Mouse (Mus musculus) spleen, adult 2 months (tissue): Measurements from ENCODE around the gene S100a1. TPM values are rescaled to one million over a fixed set of nuclear protein-coding genes. Genes with fewer than 3 reads are reported as not detected.

Experiments
- DNase-seq, 2 experiments: peaks; one replicate each; pipeline versions ENCODE4 v3.0.0 to v3.0.0-alpha.2; 2012 to 2021; ENCODE audit warnings: low spot score in 2 of 2, low read depth in 1 of 2
- H3K27ac ChIP-seq: fragments of 200-500 bp; 2 replicates; pipeline ENCODE4 v1.5.1; 2012; ENCODE audit warnings: low read length, inconsistent platforms; ENCODE audit not compliant: insufficient read depth
- H3K27me3 ChIP-seq: fragments of 200-500 bp; 2 replicates; pipeline ENCODE4 v1.6.1; 2012; ENCODE audit warnings: mild to moderate bottlenecking, moderate library complexity, low read length, inconsistent platforms; ENCODE audit not compliant: control insufficient read depth, insufficient read depth
- H3K36me3 ChIP-seq: fragments of 200-500 bp; 2 replicates; pipeline ENCODE4 v1.6.1; 2012; ENCODE audit warnings: mild to moderate bottlenecking, low read length, inconsistent platforms; ENCODE audit not compliant: control insufficient read depth, insufficient read depth
- H3K4me1 ChIP-seq: fragments of 200-500 bp; 2 replicates; pipeline ENCODE4 v1.6.1; 2011; ENCODE audit warnings: inconsistent platforms; ENCODE audit not compliant: control insufficient read depth, insufficient read depth, insufficient read length
- H3K4me3 ChIP-seq: fragments of 200-500 bp; 2 replicates; pipeline ENCODE4 v1.5.1; 2011; ENCODE audit warnings: mild to moderate bottlenecking, inconsistent platforms; ENCODE audit not compliant: insufficient read depth, insufficient read length; ENCODE audit errors: extremely low read depth
- CTCF ChIP-seq: fragments of 200-500 bp; IDR thresholded peaks from 2 replicates; pipeline ENCODE4 v1.5.1; 2011; ENCODE audit warnings: mild to moderate bottlenecking, inconsistent platforms; ENCODE audit not compliant: insufficient read depth, insufficient read length, insufficient replicate concordance; ENCODE audit errors: extremely low read depth
- POLR2A ChIP-seq: fragments of 200-500 bp; IDR thresholded peaks from 2 replicates; pipeline ENCODE4 v1.6.1; 2011; ENCODE audit warnings: low read depth, low read length, inconsistent platforms
- whole genome bisulfite sequencing: fragments of 180-500 bp; shearing (Covaris S2); methylation state at CpG from one replicate; pipeline ENCODE4 v1.1.7; 2018; 5-methylcytosine and 5-hydroxymethylcytosine counted together
- polyA plus RNA-seq: library from polyadenylated mRNA; depleted of rRNA; stranded (reverse); fragments of >200 nt; gene quantifications from 2 replicates; pipeline ENCODE4 v1.2.3, GENCODE M21; 2012; rRNA removed

The S100a1 gene
- polyA plus RNA-seq, 1 experiment = 28.8 TPM

- no peaks in the 10 kb centered on the region for H3K36me3 ChIP-seq
- WGBS = 2% methylated on average over 75 of the region's 75 CpGs
- no peak for DNase-seq
- H3K27ac ChIP-seq = peak overlapping the region; percentile 29; the same call in 1 of the 2 replicates
- peaks cover 18% of the 10 kb centered on the region for H3K27me3 ChIP-seq
- H3K4me3 ChIP-seq = peak overlapping the region; percentile 58
- peaks cover 13% of the 10 kb centered on the region; the same call in 1 of the 2 replicates for H3K4me1 ChIP-seq
- TF ChIP-seq CTCF = no peak
- no peak for TF ChIP-seq POLR2A
These were observed 49.0 kb downstream of the S100a1 start for GRCm38 (mm10) chr3:90465081-90465685.

GRCm38 (mm10) chr3:90464552-90465080 is 49.6 kb downstream of the S100a1 start:
- TF ChIP-seq POLR2A (no peak), CTCF (no peak)

GRCm38 (mm10) chr3:90462579-90462978 is 51.6 kb downstream of the S100a1 start:
- no peak for TF ChIP-seq POLR2A
- no peak for TF ChIP-seq CTCF
- Histone ChIP-seq H3K4me3 (no peak overlapping the region), H3K4me1 (peaks cover 13% of the 10 kb centered on the region; the same call in 1 of the 2 replicates), H3K36me3 (no peaks in the 10 kb centered on the region), H3K27me3 (peaks cover 18% of the 10 kb centered on the region), H3K27ac (no peak overlapping the region)
- WGBS = 57% methylated on average over 7 of the region's 7 CpGs
- no peak for DNase-seq

More at GRCm38 (mm10) chr3:90464552-90465080, 49.6 kb downstream of the S100a1 start:
- peaks cover 18% of the 10 kb centered on the region for H3K27me3 ChIP-seq
- no peak for DNase-seq
- H3K4me3 ChIP-seq = peak overlapping the region; percentile 58; the same call in 1 of the 2 replicates
- no peak overlapping the region for H3K27ac ChIP-seq
- 28% methylated on average over 37 of the region's 37 CpGs for WGBS
- peaks cover 13% of the 10 kb centered on the region; the same call in 1 of the 2 replicates for H3K4me1 ChIP-seq
- no peaks in the 10 kb centered on the region for H3K36me3 ChIP-seq

- Histone ChIP-seq H3K36me3 (no peaks in the 10 kb centered on the region), H3K4me1 (peaks cover 13% of the 10 kb centered on the region; the same call in 1 of the 2 replicates), H3K27me3 (peaks cover 18% of the 10 kb centered on the region), H3K27ac (no peak overlapping the region), H3K4me3 (no peak overlapping the region)
- 86% methylated on average over 3 of the region's 3 CpGs for WGBS
- TF ChIP-seq CTCF (no peak), POLR2A (no peak)
- no peak for DNase-seq
These were observed 52.3 kb downstream of the S100a1 start for GRCm38 (mm10) chr3:90461935-90462334.

Other genes starting within 250 kb of the S100a1 start
- 155 and 178 TPM in 2 replicates for gene Dennd4b, start 249.2 kb downstream of the S100a1 start, polyA plus RNA-seq
- gene Gatad2b, start 221.2 kb downstream of the S100a1 start, polyA plus RNA-seq = 24.2 and 26.9 TPM in 2 replicates
- 10.4 and 11.2 TPM in 2 replicates for gene Slc27a3, start 124.5 kb downstream of the S100a1 start, polyA plus RNA-seq
- gene Ints3, start 80.8 kb downstream of the S100a1 start, polyA plus RNA-seq = 19.7 and 21.1 TPM in 2 replicates
- gene Npr1, start 48.5 kb downstream of the S100a1 start, polyA plus RNA-seq = 15.4 and 16.1 TPM in 2 replicates
- 12.3 and 12.6 TPM in 2 replicates for gene Ilf2, start 38.3 kb downstream of the S100a1 start, polyA plus RNA-seq
- 12.4 and 13.2 TPM in 2 replicates for gene Snapin, start 23.4 kb downstream of the S100a1 start, polyA plus RNA-seq
- gene Chtop, start 4.9 kb downstream of the S100a1 start, polyA plus RNA-seq = 32.9 and 34.0 TPM in 2 replicates
- 27.0 and 30.0 TPM in 2 replicates for gene S100a13, start within 50 bp of the S100a1 start, polyA plus RNA-seq
- 0.06 TPM in 1 of 2 replicates, not detected in the other for gene S100a14, start 12.5 kb upstream of the S100a1 start, polyA plus RNA-seq
- gene S100a16, start 22.9 kb upstream of the S100a1 start, polyA plus RNA-seq = 15.9 and 18.7 TPM in 2 replicates
- 0.46 and 0.55 TPM in 2 replicates for gene S100a3, start 46.2 kb upstream of the S100a1 start, polyA plus RNA-seq
- gene S100a2, start 75.9 kb upstream of the S100a1 start, polyA plus RNA-seq = not detected in 2 replicates
- not detected in 2 replicates for gene Gm42674, start 87.5 kb upstream of the S100a1 start, polyA plus RNA-seq
- 43.5 and 68.3 TPM in 2 replicates for gene S100a4, start 89.4 kb upstream of the S100a1 start, polyA plus RNA-seq
- not detected in 2 replicates for gene S100a5, start 94.1 kb upstream of the S100a1 start, polyA plus RNA-seq
- 90.6 and 121 TPM in 2 replicates for gene S100a6, start 98.5 kb upstream of the S100a1 start, polyA plus RNA-seq
- 0.07 and 0.08 TPM in 2 replicates for gene S100a7a, start 139.6 kb upstream of the S100a1 start, polyA plus RNA-seq
- gene S100a8, start 154.6 kb upstream of the S100a1 start, polyA plus RNA-seq = 29.8 and 32.1 TPM in 2 replicates
- gene S100a9, start 181.3 kb upstream of the S100a1 start, polyA plus RNA-seq = 54.1 and 64.8 TPM in 2 replicates
- gene Pglyrp4, start 212.5 kb upstream of the S100a1 start, polyA plus RNA-seq = 0.08 and 0.09 TPM in 2 replicates